Mouse (Mus musculus): ENCODE measurements around the gene Mpp3.

- peak; percentile 73 for TF ChIP-seq CTCF (IDR thresholded peaks at IDR 0.05; ENCODE audit: control insufficient read depth, insufficient read depth, low read length)
- TF ChIP-seq POLR2A (IDR thresholded peaks at IDR 0.05; ENCODE audit: borderline replicate concordance, control insufficient read depth, low read depth, low read length): no peak
These were observed 42.3 kb downstream of the Mpp3 start for GRCm38 (mm10) chr11:101985990-101986389.
